Mouse (Mus musculus): ENCODE results near the gene Thrb. TPM values are rescaled to one million over a fixed set of nuclear protein-coding genes. Genes with fewer than 3 reads are reported as not detected.
"Not testable (repeated sequence)": the region's sequence is repeated elsewhere in the genome, so short reads cannot be mapped to it uniquely, and the experiment has no call there.

The Thrb gene
- polyA plus RNA-seq, 1 experiment = 0.13 TPM

DNA sequence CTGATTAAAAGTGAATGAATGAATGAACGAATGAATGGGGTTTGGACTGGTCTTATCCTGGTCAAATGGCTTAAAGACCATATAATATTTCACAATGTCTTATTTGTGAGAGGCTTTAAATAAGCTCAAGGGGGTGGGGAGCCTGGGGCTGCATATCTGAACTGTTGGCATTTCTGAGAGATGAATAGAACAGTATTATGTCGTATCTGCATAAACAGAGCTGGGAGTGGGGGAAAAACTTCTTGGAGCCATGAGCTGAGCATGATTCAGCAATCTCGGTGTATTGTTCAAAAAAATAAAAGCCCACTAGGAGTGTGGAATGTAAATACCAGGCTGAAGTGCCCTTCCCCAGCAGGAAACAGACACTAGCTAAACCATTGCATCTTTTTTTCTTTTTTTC, 257.8 kb downstream of the Thrb start:
- Histone ChIP-seq H3K4me3 (ENCODE audit: low read depth, low read length) (no peak overlapping the region), H3K4me1 (ENCODE audit: control insufficient read depth, insufficient read depth, low read length) (no peaks in the 10 kb centered on the region), H3K9me3 (replicated peaks; ENCODE audit: control insufficient read depth, insufficient read depth, low read length, poor library complexity, severe bottlenecking) (no peaks in the 10 kb centered on the region), H3K27ac (ENCODE audit: insufficient read depth, low read length) (no peak overlapping the region), H3K36me3 (ENCODE audit: control insufficient read depth, insufficient read depth, low read length, poor library complexity, severe bottlenecking) (no peaks in the 10 kb centered on the region), H3K27me3 (ENCODE audit: control insufficient read depth, insufficient read depth, low read length, poor library complexity, severe bottlenecking) (no peaks in the 10 kb centered on the region), H3K9ac (ENCODE audit: low read depth, poor library complexity, severe bottlenecking) (no peak overlapping the region)
- TF ChIP-seq POLR2A (IDR thresholded peaks at IDR 0.05; ENCODE audit: insufficient read depth, low read length) (no peak), CTCF (IDR thresholded peaks at IDR 0.05; ENCODE audit: low read depth, low read length) (no peak), EP300 (IDR thresholded peaks at IDR 0.05; ENCODE audit: insufficient read depth, low read depth, low read length) (no peak)

DNA sequence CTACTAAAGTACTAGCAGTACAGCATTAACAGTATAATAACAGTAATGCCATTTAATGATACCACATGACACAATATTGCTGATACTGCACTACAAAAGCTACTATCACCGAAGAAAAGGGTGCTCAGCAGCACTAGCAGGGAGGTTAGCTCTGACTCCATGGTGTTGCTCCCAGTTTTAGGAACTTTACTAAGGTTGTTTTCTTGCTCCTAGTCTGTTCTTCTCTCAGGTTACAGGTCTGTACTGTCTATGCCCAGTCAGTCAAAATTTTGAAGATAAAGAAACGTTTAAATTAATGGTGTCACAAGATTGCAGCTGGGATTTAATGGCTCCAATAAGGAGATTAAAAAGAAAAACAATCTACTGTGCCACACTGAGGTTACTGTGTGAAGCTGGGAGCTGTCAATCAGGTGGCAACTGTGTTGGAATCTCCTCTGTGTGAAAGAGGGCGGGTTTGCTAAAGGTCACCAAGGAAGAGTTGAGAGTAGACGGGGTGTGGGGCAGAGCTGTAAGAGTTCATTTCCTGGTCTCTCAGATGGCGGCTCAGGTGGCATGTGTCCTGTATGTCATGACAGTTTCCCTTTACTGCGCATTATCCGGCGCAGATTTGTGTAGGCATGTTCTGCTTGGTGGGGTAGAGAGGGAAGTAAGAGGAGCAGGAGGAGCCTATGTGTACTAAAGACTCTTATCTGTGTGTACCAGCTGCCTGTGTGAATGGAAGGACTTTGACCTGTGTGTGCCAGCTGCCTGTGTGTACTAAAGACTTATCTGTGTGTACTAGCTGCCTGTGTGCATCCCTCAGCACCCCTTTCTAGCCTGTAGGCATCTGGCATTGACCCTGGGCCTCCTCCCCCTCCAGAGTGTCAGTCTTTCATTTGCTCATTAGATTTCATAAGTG, 263.0 kb downstream of the Thrb start:
- Histone ChIP-seq H3K4me3 (ENCODE audit: low read depth, low read length) (no peak overlapping the region), H3K36me3 (ENCODE audit: control insufficient read depth, insufficient read depth, low read length, poor library complexity, severe bottlenecking) (no peaks in the 10 kb centered on the region), H3K9ac (ENCODE audit: low read depth, poor library complexity, severe bottlenecking) (no peak overlapping the region), H3K9me3 (replicated peaks; ENCODE audit: control insufficient read depth, insufficient read depth, low read length, poor library complexity, severe bottlenecking) (no peaks in the 10 kb centered on the region), H3K4me1 (ENCODE audit: control insufficient read depth, insufficient read depth, low read length) (no peaks in the 10 kb centered on the region), H3K27me3 (ENCODE audit: control insufficient read depth, insufficient read depth, low read length, poor library complexity, severe bottlenecking) (no peaks in the 10 kb centered on the region), H3K27ac (ENCODE audit: insufficient read depth, low read length) (no peak overlapping the region)
- TF ChIP-seq CTCF (IDR thresholded peaks at IDR 0.05; ENCODE audit: low read depth, low read length) = no peak

DNA sequence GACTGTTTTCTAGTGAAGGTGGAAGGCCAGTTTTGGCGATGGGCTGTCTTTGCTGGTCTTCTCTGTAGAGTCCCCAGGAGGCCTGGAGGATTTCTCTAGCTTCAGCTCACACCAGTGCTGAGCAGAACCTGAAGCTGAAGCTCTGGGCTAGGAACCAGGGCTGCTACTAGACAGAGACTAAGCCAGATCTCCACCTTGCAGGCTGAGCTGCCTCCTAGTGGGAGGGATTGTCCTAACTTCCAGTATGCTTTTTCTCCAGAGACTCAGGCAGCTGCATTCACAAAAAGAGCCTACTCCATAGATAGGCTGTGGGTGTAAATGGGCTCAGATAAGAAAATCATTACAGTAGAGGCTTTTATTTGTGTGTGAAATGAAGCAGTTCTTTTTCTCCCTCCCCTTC, 267.4 kb downstream of the Thrb start:
- Histone ChIP-seq H3K27me3 (ENCODE audit: control insufficient read depth, insufficient read depth, low read length, poor library complexity, severe bottlenecking) (no peaks in the 10 kb centered on the region), H3K9me3 (replicated peaks; ENCODE audit: control insufficient read depth, insufficient read depth, low read length, poor library complexity, severe bottlenecking) (no peaks in the 10 kb centered on the region), H3K4me1 (ENCODE audit: control insufficient read depth, insufficient read depth, low read length) (no peaks in the 10 kb centered on the region), H3K4me3 (ENCODE audit: low read depth, low read length) (no peak overlapping the region), H3K9ac (ENCODE audit: low read depth, poor library complexity, severe bottlenecking) (no peak overlapping the region), H3K36me3 (ENCODE audit: control insufficient read depth, insufficient read depth, low read length, poor library complexity, severe bottlenecking) (no peaks in the 10 kb centered on the region), H3K27ac (ENCODE audit: insufficient read depth, low read length) (no peak overlapping the region)
- TF ChIP-seq EP300 (IDR thresholded peaks at IDR 0.05; ENCODE audit: insufficient read depth, low read depth, low read length) (no peak), CTCF (IDR thresholded peaks at IDR 0.05; ENCODE audit: low read depth, low read length) (peak; percentile 36)

DNA sequence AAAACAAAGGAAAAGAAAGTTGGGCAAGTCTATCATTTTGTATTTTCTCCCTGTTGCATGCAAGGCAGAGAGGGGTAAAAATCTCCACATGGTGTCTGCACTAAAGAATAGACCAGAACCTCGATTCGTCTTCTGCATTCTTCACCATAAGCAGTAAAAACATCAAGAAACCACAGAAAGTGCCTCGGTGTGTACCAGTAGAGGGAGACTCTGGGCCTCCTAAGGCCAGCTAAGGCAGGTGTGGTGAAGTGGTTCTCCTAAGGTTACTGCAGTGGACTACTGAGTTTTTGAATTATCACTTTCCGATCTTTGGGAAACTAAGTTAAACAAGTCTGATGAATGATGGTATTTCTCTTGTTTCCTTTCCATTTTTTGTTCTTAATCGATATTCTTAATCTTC, 269.5 kb downstream of the Thrb start:
- no peak overlapping the region for H3K4me3 ChIP-seq (ENCODE audit: low read depth, low read length)
- no peak for TF ChIP-seq POLR2A (IDR thresholded peaks at IDR 0.05; ENCODE audit: insufficient read depth, low read length)
- peak; percentile 13 for TF ChIP-seq CTCF (IDR thresholded peaks at IDR 0.05; ENCODE audit: low read depth, low read length)
- no peak for TF ChIP-seq EP300 (IDR thresholded peaks at IDR 0.05; ENCODE audit: insufficient read depth, low read depth, low read length)
- H3K36me3 ChIP-seq (ENCODE audit: control insufficient read depth, insufficient read depth, low read length, poor library complexity, severe bottlenecking) = no peaks in the 10 kb centered on the region
- no peak overlapping the region for H3K27ac ChIP-seq (ENCODE audit: insufficient read depth, low read length)
- no peaks in the 10 kb centered on the region for H3K4me1 ChIP-seq (ENCODE audit: control insufficient read depth, insufficient read depth, low read length)
- H3K9ac ChIP-seq (ENCODE audit: low read depth, poor library complexity, severe bottlenecking) = no peak overlapping the region
- H3K27me3 ChIP-seq (ENCODE audit: control insufficient read depth, insufficient read depth, low read length, poor library complexity, severe bottlenecking) = no peaks in the 10 kb centered on the region
- H3K9me3 ChIP-seq (replicated peaks; ENCODE audit: control insufficient read depth, insufficient read depth, low read length, poor library complexity, severe bottlenecking) = no peaks in the 10 kb centered on the region; the same call in 1 of the 2 replicates

DNA sequence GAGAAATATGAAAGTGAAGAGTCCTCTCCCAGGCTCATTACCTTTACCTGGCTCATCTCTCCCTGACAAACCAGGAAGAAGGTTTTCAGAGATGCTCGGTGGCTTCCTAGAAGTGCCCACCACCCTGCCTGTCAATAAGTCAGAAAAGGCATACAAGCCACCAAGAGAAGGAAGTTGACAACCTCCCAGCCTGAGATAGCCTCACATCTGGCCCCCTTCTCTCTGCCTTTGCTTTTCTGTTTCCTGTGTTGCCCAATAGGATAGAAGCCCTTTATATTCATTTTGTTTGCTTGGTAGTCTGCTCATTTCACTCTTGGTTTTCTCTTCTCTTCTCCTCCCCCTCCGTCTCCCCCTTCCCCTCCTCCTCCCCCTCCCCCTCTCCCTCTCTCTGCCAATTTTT, 273.4 kb downstream of the Thrb start:
- no peak for TF ChIP-seq EP300 (IDR thresholded peaks at IDR 0.05; ENCODE audit: insufficient read depth, low read depth, low read length)
- Histone ChIP-seq H3K27ac (ENCODE audit: insufficient read depth, low read length) (no peak overlapping the region), H3K9ac (ENCODE audit: low read depth, poor library complexity, severe bottlenecking) (no peak overlapping the region), H3K36me3 (ENCODE audit: control insufficient read depth, insufficient read depth, low read length, poor library complexity, severe bottlenecking) (no peaks in the 10 kb centered on the region), H3K9me3 (replicated peaks; ENCODE audit: control insufficient read depth, insufficient read depth, low read length, poor library complexity, severe bottlenecking) (no peaks in the 10 kb centered on the region; the same call in 1 of the 2 replicates), H3K4me3 (ENCODE audit: low read depth, low read length) (no peak overlapping the region), H3K27me3 (ENCODE audit: control insufficient read depth, insufficient read depth, low read length, poor library complexity, severe bottlenecking) (no peaks in the 10 kb centered on the region), H3K4me1 (ENCODE audit: control insufficient read depth, insufficient read depth, low read length) (no peaks in the 10 kb centered on the region)

DNA sequence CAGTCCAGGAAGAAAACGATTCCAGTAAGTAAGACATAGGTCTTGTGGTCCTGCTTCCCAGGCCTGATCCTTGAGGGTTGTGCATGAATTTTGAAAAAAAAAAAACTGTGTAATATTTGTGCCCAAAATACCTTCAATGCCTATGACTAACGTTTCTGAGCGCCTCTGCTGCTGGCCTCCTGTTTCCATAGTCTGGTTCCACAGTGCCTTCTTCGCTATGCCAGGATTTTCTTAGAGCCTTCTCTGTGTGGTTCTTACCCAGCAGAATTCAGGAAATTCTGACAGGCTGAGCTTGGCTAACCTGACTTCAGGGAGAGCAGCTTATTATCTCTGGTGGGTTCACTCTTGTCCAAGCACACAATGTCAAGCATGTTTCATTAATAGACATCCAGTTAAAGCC, 274.7 kb downstream of the Thrb start:
- not testable (repeated sequence) for H3K27me3 ChIP-seq (ENCODE audit: control insufficient read depth, insufficient read depth, low read length, poor library complexity, severe bottlenecking); H3K4me1 ChIP-seq (ENCODE audit: control insufficient read depth, insufficient read depth, low read length); H3K27ac ChIP-seq (ENCODE audit: insufficient read depth, low read length); H3K36me3 ChIP-seq (ENCODE audit: control insufficient read depth, insufficient read depth, low read length, poor library complexity, severe bottlenecking); H3K9me3 ChIP-seq (replicated peaks; ENCODE audit: control insufficient read depth, insufficient read depth, low read length, poor library complexity, severe bottlenecking); H3K4me3 ChIP-seq (ENCODE audit: low read depth, low read length); H3K9ac ChIP-seq (ENCODE audit: low read depth, poor library complexity, severe bottlenecking)
